Mouse (Mus musculus) lung, adult 2 months (tissue): ENCODE results near the gene Pkn2.

Experiments used
- CTCF ChIP-seq: fragments of 200-500 bp; IDR thresholded peaks from 2 replicates; pipeline ENCODE4 v1.5.1; 2011; ENCODE audit warnings: mild to moderate bottlenecking, low read length, control low read depth; ENCODE audit not compliant: insufficient read depth
- POLR2A ChIP-seq: fragments of 200-500 bp; IDR thresholded peaks from 2 replicates; pipeline ENCODE4 v1.6.1; 2011; ENCODE audit warnings: low read depth, mild to moderate bottlenecking, control low read depth, low read length, borderline replicate concordance; ENCODE audit errors: extremely low read depth

- TF ChIP-seq POLR2A (no peak), CTCF (no peak)
Measured at GRCm38 (mm10) chr3:142768498-142768897, 113.3 kb downstream of the Pkn2 start.
